Mouse (Mus musculus): ENCODE results near the gene Usp49.
"Not testable (repeated sequence)": the region's sequence is repeated elsewhere in the genome, so short reads cannot be mapped to it uniquely, and the experiment has no call there.

Usp49 gene

DNA sequence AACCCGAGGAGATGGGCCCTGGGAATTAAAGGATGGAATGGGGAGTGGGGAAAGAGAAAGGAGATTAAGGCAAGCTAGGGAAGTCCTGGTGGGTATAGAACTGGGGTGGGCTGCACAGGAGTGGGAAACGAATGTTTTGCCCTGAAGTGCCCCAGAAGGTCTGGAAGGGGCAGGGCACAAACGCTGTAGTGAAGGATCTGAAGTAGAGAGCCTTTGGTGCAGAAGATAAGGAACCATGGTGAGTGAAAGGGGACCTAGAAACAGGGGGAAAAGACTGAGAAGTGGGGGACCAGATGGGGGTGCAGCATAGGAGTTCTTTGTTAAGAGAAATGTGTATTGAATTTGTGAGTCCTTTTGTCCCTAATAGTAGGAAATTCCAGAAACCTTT lies at the start of gene Usp49:
TSS of gene Usp49 (plus strand) at position 13 of the 388 bp plus-strand sequence.
- no peak for DNase-seq (ENCODE audit: low spot score)

- no peak for DNase-seq (ENCODE audit: low spot score)
These were observed 49.5 kb upstream of the Usp49 start for GRCm38 (mm10) chr17:47580962-47581361.

DNA sequence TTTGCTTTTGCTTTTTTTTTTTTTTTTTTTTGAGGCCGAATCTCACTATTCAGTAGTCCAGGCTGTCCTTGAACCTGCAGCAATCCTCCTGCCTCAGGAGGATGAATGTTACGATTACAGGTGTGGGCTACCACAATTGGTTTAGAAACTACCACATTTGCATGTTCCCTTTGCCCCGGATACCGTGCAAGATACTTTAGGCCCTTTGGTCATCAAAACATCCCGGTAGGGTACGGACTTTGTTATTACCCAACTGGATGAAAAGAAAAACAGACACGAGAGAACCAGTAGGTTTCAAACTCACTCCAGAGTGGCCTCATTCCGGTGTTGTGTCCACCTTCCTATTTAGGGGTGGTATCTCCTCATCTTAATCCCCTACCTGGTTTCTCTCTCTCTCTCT lies 42.0 kb upstream of the Usp49 start:
- DNase-seq (ENCODE audit: low spot score): no peak

DNA sequence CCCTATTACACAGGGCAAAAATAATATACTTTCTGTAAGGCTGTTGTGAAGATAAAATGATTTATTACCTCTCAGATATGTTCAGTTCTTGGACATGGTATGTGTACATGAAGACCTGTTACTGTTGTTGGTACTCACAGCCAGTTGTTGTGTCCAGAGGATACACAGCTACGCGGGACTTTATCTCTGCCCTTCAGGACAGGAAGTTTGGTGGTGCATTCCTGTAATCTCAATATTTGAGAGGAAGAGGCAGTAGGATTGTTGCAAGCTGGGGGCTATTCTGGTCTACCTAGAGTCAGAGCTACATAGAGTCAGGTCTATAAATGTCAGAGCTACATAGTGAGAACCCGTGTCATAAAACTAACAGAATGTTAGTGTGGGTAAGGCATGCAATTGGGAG lies 39.4 kb upstream of the Usp49 start:
- DNase-seq (ENCODE audit: low spot score): no peak

- DNase-seq (ENCODE audit: low spot score): peak; percentile 93
These were observed 37.2 kb upstream of the Usp49 start for GRCm38 (mm10) chr17:47593215-47593853.

DNA sequence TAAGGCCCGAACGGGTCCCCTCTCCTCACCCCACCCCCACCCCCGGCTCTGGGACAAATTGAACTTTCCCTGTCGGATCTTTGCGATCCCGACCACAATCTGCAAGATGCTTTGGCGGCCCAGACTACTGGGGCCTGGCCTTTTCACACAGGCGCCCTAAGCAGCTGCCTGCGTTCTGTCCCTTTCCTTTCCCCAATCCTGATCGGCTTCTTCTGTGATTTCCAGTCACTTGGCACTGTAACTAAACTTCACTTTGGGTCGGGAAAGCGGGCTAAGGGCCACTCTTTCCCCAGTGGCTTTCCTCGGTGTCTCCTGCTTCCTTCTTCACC lies 36.7 kb upstream of the Usp49 start:
- DNase-seq (ENCODE audit: low spot score): no peak

- peak; percentile 46 for DNase-seq (ENCODE audit: low spot score)
These were observed 36.1 kb upstream of the Usp49 start for GRCm38 (mm10) chr17:47594183-47594968.

DNA sequence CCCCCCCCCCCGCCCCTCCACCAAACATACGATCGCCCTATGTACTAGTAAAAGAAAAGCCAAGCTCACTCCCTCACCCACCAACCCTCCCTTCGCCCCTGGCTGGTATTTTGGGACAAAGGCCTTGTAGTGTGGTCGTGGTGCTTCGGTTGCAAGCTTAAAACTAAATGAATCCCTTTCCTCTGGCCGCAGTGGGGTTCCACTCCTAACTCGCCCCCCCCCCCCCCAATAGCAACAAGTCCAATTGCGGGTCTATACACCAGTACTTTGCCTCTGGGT lies 35.6 kb upstream of the Usp49 start:
- DNase-seq (ENCODE audit: low spot score): no peak

DNA sequence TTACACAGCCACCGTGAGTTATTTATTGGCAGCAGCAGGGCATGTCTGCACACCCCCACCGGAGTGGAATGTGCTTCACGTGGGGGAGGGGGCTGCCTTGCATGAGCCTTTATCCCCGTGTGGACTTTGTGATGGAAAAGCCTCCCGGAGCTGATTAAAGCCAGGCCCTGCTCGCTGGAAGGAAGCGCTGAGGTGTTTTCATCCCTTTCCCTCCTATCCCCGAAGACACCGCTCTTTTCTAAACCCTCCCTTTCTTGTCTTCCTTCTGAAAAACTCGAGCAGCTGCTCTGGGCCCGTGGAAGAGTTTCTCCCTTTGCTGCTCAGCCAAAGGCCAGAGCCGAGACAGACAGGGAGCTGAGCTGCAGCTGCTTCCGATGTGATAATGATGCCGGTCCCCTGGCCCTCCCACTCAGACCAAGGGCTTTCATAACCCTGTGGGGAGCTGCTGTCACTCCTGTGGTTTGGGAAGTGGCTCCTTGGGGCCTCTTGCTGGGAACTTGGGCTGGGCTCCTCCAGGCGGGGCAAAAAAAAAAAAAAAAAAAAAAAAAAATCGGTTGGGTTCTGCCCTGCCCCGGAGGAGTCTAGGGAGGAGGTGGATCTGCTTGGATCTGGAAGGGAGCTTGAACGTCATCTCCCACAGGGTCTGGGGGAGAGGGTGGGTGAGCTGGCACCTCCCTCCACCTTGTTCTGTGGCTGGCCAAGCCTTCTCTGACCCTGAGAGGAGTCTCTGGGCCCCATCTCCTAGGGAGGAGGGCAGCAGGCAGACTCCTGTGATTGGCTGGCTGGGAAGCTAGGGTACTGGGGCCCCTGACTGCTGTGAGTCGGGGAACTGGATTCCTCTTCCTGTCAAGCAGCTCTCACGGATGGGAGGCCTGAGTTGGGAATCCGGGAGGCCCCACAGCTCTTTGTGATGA lies 35.0 kb upstream of the Usp49 start:
- DNase-seq (ENCODE audit: low spot score): peak; percentile 42

- DNase-seq (ENCODE audit: low spot score): no peak
These were observed 34.2 kb upstream of the Usp49 start for GRCm38 (mm10) chr17:47596162-47596838.

DNA sequence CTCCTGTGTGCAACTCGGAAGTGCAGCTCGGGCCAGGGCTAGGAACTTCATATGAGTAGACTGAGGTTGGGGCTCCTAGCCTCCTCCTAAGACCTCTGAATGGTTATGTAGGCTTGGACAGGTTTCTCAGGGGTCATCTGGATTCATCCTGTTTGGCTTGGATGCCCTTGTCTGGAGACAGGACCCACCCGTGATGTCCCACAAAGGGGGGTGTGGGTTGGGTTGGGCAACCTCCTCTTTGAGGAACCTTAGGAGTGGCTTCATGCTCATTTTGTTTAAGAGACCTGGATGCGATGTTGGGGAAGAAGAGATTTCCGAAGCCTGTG lies 33.7 kb upstream of the Usp49 start:
- DNase-seq (ENCODE audit: low spot score): no peak

GRCm38 (mm10) chr17:47597261-47597660 lies 33.2 kb upstream of the Usp49 start:
- DNase-seq (ENCODE audit: low spot score): no peak

DNA sequence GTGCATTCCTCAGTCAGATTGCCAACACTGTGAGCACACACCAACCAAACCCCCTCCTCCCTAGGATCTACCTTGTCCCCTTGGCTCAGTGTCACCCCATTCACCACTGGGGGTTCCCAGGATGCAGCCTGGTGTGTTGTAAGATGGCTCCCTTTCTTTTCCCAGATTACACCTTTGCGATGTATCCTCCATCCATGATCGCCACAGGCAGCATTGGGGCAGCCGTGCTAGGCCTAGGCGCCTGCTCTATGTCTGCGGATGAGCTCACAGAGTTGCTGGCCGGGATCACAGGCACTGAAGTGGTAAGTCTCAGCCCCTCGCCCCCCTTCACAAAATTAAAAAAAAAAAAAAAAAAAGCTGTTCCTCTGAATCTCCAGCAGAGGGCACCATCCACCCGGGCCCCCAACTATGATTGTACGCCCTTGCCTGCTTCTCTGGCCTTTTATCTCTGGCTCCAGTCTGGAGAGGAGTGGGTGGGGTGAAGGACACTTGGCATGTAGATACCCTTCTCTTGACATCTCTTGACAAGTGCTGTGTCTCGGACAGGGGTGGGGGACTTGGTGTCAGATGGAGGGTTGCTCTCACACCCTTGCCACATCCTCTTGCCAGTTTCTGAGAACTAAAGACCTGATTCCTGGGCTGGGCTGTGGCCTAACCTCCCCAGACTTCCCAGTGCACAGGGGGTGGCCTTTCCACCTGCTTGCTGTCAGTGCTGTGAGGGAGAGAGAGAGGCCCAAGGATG lies 32.5 kb upstream of the Usp49 start:
- no peak for DNase-seq (ENCODE audit: low spot score)

DNA sequence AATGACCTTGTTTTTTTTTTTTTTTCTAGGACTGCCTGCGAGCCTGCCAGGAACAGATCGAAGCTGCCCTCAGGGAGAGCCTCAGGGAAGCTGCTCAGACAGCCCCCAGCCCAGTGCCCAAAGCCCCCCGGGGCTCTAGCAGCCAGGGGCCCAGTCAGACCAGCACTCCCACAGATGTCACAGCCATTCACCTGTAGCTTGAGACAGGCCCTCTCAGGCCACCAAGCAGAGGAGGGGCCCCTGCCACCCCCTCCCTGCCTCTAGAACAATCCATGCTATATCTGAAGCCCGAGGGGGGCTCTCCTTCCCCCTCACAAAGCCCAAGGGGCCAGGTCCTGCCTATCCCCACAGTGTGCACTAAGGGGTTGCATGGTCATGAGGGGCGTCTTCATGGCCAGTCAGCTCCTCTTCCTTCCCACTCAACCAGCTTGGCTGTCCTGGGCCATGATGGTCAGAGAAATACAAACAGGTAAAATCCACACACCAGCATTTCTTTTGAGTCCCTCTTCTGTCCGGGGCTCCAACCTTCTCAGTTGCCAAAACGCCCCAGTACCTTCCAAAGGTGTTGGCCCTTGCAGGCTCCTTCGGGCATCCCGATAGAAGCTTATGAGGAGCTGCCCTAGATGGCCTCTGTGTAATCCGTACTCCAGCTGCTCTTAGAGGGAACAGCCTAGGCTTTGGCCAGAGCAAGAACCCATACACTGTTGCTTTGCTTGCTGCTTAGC lies 31.7 kb upstream of the Usp49 start:
- not testable (repeated sequence) for DNase-seq (ENCODE audit: low spot score)

DNA sequence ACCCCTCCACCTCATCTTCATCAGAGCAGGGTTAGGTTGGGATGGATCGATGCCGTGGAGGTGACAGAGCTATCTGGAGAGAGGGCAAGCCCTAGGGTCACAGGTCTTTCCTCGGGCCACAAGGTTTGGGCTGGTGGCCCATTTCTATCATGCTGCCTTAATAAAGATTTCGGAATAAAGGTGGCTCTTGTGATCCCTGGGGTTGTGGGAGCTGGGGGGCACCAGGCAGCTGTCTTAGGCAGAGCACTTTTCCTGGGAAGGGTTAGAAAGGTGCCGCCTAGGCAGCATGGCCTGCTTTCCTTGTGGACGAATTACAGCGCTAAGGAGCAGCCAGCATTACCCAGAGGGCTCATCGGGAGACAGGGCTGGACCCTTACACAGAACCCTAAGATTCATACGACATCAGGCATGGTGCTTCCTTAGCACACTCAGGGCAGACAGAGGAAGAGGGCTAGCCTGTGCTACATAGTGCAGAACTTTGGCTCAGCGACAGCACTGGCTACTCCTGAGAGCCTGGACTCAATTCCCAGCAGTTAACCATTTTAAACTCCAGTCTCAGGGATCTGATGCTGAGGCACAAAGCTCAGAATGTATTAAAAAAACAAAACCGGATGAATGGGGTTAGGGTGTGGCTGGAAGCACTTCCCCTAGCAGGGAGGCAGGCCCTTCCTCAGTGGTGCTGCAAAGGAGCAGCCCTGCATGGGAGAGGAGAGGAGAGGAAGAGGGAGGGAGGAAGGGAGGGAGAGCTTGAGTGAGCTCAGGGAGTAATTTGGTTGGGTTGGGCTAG lies 30.8 kb upstream of the Usp49 start:
- no peak for DNase-seq (ENCODE audit: low spot score)

- no peak for DNase-seq (ENCODE audit: low spot score)
These were observed 29.7 kb upstream of the Usp49 start for GRCm38 (mm10) chr17:47600601-47601388.

DNA sequence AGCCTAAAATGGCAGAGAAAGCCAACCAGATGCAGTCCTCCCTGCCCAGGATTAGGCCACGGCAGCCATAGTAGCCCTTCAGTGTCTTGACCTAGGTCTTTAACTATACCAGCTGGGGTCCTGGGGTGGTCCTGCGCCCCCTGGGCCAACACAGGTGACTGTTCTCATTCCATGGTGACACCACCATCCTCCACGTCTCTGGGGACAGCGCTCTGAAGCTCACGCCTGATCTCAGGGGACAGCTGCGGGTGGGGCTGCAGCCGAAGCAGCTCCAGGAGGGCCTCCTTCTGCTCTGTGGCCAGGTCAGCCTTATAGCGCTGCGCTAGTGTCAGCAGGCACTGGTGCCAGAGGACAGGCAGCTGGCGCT lies 29.1 kb upstream of the Usp49 start:
- DNase-seq (ENCODE audit: low spot score): no peak

GRCm38 (mm10) chr17:47602289-47602688 lies 28.2 kb upstream of the Usp49 start:
- DNase-seq (ENCODE audit: low spot score): no peak

DNA sequence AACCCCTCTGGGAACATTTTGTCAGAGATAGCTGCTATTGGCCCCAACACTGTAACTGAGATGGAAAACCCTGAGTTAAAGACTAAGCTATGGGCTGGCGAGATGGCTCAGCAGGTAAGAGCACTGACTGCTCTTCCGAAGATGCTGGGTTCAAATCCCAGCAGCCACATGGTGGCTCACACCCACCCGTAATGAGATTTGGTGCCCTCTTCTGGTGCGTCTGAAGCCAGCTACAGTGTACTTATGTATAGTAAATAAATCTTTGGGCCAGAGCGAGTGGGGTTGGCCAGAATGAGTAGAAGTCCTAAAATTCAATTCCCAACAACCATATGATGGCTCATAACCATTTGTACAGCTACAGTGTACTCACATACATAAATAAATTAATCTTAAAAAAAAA lies 24.3 kb upstream of the Usp49 start:
- no peak for DNase-seq (ENCODE audit: low spot score)

GRCm38 (mm10) chr17:47609182-47609581 lies 21.3 kb upstream of the Usp49 start:
- no peak for DNase-seq (ENCODE audit: low spot score)

Data from ovary, postnatal 36 days (tissue).